Mouse (Mus musculus): ENCODE measurements at regions not wholly inside any gene's neighbourhood (a gene's known extent, or its start where the extent isn't known, plus 50 kb on each side); places are given as distances from the start of the nearest gene placed in this dataset.

DNA sequence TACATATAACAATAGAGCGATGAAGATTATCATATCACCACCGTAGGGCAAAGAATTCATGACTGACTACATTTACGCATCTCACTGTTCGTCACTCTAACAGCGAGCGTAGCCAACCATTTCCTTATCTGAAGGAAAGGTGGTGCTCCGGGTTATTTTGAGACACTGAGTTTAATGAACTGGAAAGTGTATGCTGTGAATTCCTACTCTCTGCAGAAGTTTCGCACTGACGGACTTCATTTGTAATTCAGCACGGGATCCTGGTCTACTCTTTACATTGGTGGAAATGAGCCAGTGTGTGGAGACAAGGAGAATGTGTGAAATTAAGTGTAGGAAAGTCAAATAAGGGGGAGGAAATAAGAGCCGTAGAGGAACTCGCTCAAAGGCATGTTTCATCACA, 283.2 kb downstream of the Lrig3 start:
- no peak for TF ChIP-seq CTCF (IDR thresholded peaks at IDR 0.05; ENCODE audit: borderline replicate concordance, insufficient read depth, low read depth, low read length)
- TF ChIP-seq POLR2A (IDR thresholded peaks at IDR 0.05; ENCODE audit: borderline replicate concordance, insufficient read depth, low read length) = no peak

All from cerebellum, adult 2 months (tissue).